Mouse (Mus musculus) liver, embryonic 15.5 days (tissue): ENCODE results near the gene 1700042G07Rik. TPM values are rescaled to one million over a fixed set of nuclear protein-coding genes. Genes with fewer than 3 reads are reported as not detected.
"Not testable (repeated sequence)": the region's sequence is repeated elsewhere in the genome, so short reads cannot be mapped to it uniquely, and the experiment has no call there.

Experiments
- ATAC-seq: fragments of 200-750 bp; cut with Nextera tagmentation; 2 replicates; pipeline ENCODE4 v1.8.0; 2017; ENCODE audit warnings: moderate number of reproducible peaks, mild to moderate bottlenecking, moderate library complexity; ENCODE audit not compliant: insufficient read depth
- H3K27ac ChIP-seq: fragments of 300-500 bp; sonication (generic); replicated peaks from 2 replicates; pipeline ENCODE4 v1.5.1; 2015; ENCODE audit warnings: mild to moderate bottlenecking, inconsistent platforms
- H3K27me3 ChIP-seq: fragments of 300-500 bp; sonication (generic); 2 replicates; pipeline ENCODE4 v1.6.1; 2015; ENCODE audit warnings: mild to moderate bottlenecking, inconsistent platforms
- H3K36me3 ChIP-seq: fragments of 300-500 bp; sonication (generic); replicated peaks from 2 replicates; pipeline ENCODE4 v1.6.1; 2015; ENCODE audit warnings: moderate library complexity, mild to moderate bottlenecking, inconsistent platforms
- H3K4me1 ChIP-seq: fragments of 300-500 bp; sonication (generic); replicated peaks from 2 replicates; pipeline ENCODE4 v1.6.1; 2015; ENCODE audit warnings: inconsistent platforms
- H3K4me2 ChIP-seq: fragments of 300-500 bp; sonication (generic); 2 replicates; pipeline ENCODE4 v1.6.1; 2015; ENCODE audit warnings: moderate library complexity, mild to moderate bottlenecking, inconsistent platforms
- H3K4me3 ChIP-seq: fragments of 300-500 bp; sonication (generic); replicated peaks from 2 replicates; pipeline ENCODE4 v1.5.1; 2015; ENCODE audit warnings: mild to moderate bottlenecking, inconsistent platforms
- H3K9ac ChIP-seq: fragments of 300-500 bp; sonication (generic); 2 replicates; pipeline ENCODE4 v1.6.1; 2015; ENCODE audit warnings: moderate library complexity, mild to moderate bottlenecking, inconsistent platforms
- H3K9me3 ChIP-seq: fragments of 300-500 bp; sonication (generic); replicated peaks from 2 replicates; pipeline ENCODE4 v1.6.1; 2016; ENCODE audit warnings: inconsistent platforms
- WGBS: fragments of 180-500 bp; shearing (Covaris S2); methylation state at CpG from one replicate; pipeline ENCODE4 v1.1.7; 2015; ENCODE audit warnings: mixed read lengths; ENCODE audit not compliant: insufficient replicate concordance; 5-methylcytosine and 5-hydroxymethylcytosine counted together
- polyA plus RNA-seq: library from polyadenylated mRNA; unstranded; fragments of >200 nt; fragmentation: Nextera tagmentation; extraction: Ambion mirVana; gene quantifications from 2 replicates; pipeline ENCODE4 v1.2.1, GENCODE M21; 2015

1700042G07Rik gene
- polyA plus RNA-seq, 1 experiment from 2014 or later, result not detected

DNA sequence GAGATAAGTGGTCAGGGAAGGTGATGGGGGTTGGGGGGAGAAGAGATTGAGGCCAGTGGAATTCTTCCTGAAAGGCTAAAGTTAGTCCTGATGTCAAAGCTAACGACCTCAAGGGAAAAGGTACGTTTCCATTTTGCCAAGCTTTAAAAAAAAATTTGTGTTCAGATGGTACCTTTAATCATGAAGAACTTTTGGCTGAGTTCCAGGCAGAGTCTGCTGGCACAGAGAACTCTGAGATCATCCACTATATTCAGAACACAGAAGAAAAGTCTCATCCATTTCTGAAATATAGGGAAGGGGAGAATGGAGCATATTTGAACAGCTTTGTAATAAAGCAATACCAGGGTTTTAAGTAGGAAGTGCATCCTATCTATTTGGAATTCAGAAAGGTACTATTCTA, 43.9 kb downstream of the 1700042G07Rik start:
- ATAC-seq, result no peak

DNA sequence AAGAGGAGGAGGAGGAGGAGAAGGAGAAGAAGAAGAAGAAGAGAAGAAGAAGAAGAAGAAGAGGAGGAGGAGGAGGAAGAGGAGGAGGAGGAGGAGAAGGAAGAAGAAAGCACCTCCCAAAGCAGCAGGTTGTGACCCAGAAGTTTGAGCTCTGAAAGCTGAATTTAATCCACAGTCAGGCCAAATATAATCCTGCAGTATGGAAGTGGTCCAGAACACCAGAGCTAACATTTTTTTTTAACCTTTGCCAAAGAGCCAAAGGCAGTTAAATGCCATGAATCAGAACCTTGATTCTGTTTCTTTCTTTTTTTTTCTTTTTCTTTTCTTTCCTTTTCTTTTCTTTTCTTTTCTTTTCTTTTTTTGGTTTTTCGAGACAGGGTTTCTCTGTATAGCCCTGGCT, 44.5 kb downstream of the 1700042G07Rik start:
- H3K4me3 ChIP-seq, ATAC-seq: not testable (repeated sequence)

More for the DNA sequence above, 43.9 kb downstream of the 1700042G07Rik start:
- H3K9ac ChIP-seq, result no peak overlapping the region
- no peaks in the 10 kb centered on the region for H3K36me3 ChIP-seq
- WGBS, result 41% methylated on average over 2 of the region's 2 CpGs
- no peaks in the 10 kb centered on the region for H3K9me3 ChIP-seq
- no peak overlapping the region for H3K4me3 ChIP-seq
- peaks cover 32% of the 10 kb centered on the region for H3K27me3 ChIP-seq
- H3K4me2 ChIP-seq, result no peak overlapping the region
- H3K27ac ChIP-seq, result no peak overlapping the region
- peaks cover 14% of the 10 kb centered on the region for H3K4me1 ChIP-seq

DNA sequence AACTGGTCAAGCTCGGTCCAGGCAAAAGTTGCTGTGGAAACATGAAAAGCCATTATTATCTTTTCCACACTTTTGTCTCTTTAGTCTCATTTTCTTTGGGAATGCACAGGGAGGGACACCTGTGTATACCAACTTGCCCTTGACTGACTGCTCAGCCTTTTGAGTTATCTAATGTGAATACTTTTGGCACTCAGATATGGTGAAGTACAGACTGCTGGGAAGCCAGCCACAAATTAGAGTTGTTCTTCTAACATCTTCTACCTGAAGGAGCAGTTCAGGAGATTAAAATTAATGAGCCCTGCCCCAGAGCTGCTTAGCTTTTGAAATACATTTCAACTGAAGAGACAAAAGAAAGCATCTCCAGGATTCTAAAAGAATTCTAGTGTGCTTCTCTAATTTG, 45.9 kb downstream of the 1700042G07Rik start:
- H3K27ac ChIP-seq, result no peak overlapping the region
- no peak for ATAC-seq
- H3K4me1 ChIP-seq, result peaks cover 22% of the 10 kb centered on the region
- H3K9ac ChIP-seq, result no peak overlapping the region
- no peaks in the 10 kb centered on the region for H3K36me3 ChIP-seq
- H3K4me3 ChIP-seq, result no peak overlapping the region
- H3K4me2 ChIP-seq, result no peak overlapping the region
- H3K27me3 ChIP-seq, result peaks cover 42% of the 10 kb centered on the region
- 69% methylated on average over 1 of the region's 1 CpGs for WGBS
- H3K9me3 ChIP-seq, result no peaks in the 10 kb centered on the region

More for the DNA sequence above, 44.5 kb downstream of the 1700042G07Rik start:
- not testable (repeated sequence) for H3K27ac ChIP-seq, H3K9me3 ChIP-seq, H3K36me3 ChIP-seq, H3K4me2 ChIP-seq, H3K9ac ChIP-seq
- H3K4me1 ChIP-seq, result peaks cover 21% of the 10 kb centered on the region
- H3K27me3 ChIP-seq, result peaks cover 38% of the 10 kb centered on the region
- WGBS, result 67% methylated on average over 1 of the region's 1 CpGs

DNA sequence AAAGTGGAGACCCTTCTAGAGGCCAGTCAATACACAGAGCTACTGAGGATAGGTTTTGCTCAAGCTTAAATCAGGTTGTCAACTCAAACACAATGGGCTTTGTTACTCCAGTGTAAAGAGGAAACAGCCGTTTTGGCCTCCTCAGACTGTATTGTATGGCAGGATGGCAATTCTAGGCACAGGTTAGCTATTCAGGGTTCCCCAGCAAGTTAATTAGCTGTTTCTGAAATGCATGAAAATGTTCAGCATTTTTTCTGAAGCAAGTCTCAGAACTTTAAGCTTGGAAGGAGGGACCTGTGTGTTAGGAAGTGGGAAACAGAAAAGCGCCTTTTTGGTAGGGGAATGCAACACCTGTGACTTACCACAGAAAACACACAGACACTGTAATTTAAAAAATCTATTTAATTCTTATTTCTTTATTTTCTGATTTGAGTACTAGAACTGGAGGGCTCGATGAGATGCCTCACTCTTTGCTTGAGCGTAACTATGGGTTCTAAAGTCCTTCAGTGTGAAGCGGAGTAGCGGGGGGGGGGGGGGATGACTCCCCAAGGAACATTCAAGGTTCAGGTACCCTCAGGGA, 47.0 kb downstream of the 1700042G07Rik start:
- Histone ChIP-seq H3K9me3 (no peaks in the 10 kb centered on the region), H3K9ac (peak overlapping the region; percentile 82), H3K27me3 (peaks cover 39% of the 10 kb centered on the region), H3K4me3 (peak overlapping the region; percentile 77), H3K4me2 (peak overlapping the region; percentile 98), H3K36me3 (no peaks in the 10 kb centered on the region), H3K4me1 (peaks cover 22% of the 10 kb centered on the region), H3K27ac (peak overlapping the region; percentile 80)
- ATAC-seq, result no peak
- WGBS, result 23% methylated on average over 6 of the region's 6 CpGs

DNA sequence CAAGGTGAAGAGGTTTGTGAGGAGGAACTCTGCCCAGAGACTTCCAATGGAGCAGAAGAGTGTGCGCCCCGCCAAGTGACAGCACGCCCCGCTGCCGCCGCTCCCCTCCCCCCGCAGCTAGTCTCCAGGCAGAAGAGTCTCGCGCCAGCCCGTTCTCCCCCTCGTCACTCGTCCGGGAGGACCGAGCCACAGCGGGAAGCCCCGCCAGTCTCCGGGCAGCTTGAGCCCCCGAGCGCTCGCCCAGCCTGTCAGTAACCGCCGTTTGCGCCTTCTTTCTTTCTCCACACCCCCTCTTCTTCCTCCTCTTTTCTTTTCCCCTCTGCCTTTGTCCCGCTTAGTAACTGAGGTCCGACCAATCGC, 47.6 kb downstream of the 1700042G07Rik start:
- Histone ChIP-seq H3K27ac (peak overlapping the region; percentile 80), H3K4me2 (peak overlapping the region; percentile 98), H3K4me3 (peak overlapping the region; percentile 77), H3K36me3 (no peaks in the 10 kb centered on the region), H3K4me1 (peaks cover 22% of the 10 kb centered on the region), H3K27me3 (peaks cover 39% of the 10 kb centered on the region), H3K9me3 (no peaks in the 10 kb centered on the region), H3K9ac (peak overlapping the region; percentile 82)
- 0% methylated on average over 26 of the region's 26 CpGs for WGBS
- ATAC-seq, result peak; percentile 58

DNA sequence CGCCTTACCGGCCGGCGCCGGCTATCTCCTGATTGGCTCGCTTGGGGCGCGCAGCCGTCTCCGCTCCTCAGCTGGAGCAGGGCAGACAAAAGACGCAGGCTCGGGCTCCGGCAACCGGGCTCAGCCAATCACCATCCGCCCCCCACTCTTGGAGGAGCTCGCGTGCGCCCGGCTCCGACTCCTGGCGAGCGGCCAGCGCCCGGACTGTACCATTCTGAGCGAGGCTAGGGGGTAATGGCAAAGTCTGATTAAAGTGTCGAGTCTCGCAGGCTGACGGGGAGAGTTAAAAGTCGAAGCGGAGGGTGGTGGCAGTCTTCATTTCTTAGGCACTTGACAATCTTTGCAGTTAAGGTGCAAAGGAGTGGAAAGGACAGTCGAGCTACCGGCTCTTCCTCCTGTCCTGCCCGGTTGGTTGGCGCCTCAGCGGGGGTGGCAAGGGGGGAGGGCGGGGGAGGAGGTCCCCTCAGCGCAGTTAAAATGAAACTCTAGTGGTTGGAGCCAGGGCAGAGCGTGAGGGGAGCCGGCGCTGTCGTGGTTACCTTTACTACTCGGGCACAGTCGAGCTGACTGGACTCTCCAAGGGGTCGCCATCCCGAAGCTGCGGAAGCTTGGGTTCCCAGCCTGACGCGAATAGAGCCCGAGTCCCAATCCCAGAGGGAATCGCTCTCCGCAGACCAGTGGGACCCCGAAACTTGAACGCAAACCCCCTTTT, 48.1 kb downstream of the 1700042G07Rik start, which contains the start of gene Pik3r3:
TSS of gene Pik3r3 (plus strand) at position 479 of the 712 bp plus-strand sequence.
- Histone ChIP-seq H3K4me1 (peaks cover 22% of the 10 kb centered on the region), H3K36me3 (no peaks in the 10 kb centered on the region), H3K27me3 (peaks cover 36% of the 10 kb centered on the region), H3K9ac (peak within 1 kb of the TSS; percentile 83), H3K4me2 (peak within 1 kb of the TSS; percentile 98), H3K9me3 (no peaks in the 10 kb centered on the region), H3K4me3 (peak within 1 kb of the TSS; percentile 77), H3K27ac (peak within 1 kb of the TSS; percentile 80)
- ATAC-seq, result peak; percentile 100
- under 1% methylated on average over 53 of the region's 53 CpGs for WGBS

DNA sequence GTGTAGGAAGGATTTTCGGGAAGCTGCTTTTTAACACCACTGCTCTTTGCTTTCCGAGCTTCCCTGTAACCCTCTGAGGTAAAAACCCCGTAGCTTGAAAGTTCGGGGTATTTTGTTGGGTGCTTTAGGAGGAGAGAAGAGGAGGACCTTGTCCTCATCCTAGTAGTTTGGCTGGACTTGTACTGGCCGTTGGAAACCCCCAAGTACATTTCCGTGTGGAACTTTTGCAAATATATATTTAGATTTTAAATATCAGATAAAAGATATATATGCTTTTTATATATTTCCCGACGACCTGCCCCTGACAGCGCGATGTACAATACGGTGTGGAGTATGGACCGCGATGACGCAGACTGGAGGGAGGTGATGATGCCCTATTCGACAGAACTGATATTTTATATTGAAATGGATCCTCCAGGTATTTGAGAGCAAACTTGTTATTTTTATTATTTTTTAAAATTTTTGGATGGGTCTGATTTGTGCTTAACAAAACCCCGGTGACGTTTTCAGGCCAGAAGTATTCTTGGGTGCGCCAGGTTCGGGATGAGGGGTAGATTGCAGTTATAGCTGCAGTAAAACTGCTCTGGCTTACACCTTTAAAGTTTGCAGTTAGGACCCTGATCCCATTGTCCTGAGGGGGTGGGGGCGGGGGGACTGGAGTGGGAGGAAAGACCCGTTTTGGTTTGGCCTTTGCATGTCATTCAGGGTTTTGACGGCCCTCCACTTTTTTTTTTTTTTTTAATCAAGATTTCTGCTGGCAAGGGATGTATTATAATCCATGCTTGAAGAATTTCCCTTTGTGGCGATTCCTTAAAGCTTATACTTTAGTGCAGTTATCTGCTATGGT, 49.0 kb downstream of the 1700042G07Rik start:
- Histone ChIP-seq H3K4me3 (peak overlapping the region; percentile 77), H3K4me2 (peak overlapping the region; percentile 98), H3K36me3 (no peaks in the 10 kb centered on the region), H3K27me3 (peaks cover 30% of the 10 kb centered on the region), H3K9ac (peak overlapping the region; percentile 83), H3K9me3 (no peaks in the 10 kb centered on the region), H3K4me1 (peaks cover 22% of the 10 kb centered on the region), H3K27ac (peak overlapping the region; percentile 52)
- under 1% methylated on average over 23 of the region's 23 CpGs for WGBS
- no peak for ATAC-seq

DNA sequence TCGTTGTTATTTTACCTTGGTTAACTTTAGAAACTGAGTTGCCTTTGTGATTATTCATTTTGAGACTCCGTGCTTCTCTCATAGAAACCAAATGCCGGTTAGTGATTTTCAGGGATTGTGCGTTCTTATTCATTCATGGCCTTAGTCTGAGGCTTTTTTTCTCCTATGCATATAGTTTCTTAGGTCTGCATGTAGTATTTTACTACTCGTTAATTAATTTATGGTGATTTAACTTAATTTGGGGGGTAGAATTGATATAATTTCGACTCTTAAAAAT, 49.6 kb downstream of the 1700042G07Rik start:
- Histone ChIP-seq H3K27me3 (peaks cover 30% of the 10 kb centered on the region), H3K4me3 (peak overlapping the region; percentile 77), H3K27ac (no peak overlapping the region), H3K4me2 (peak overlapping the region; percentile 98), H3K4me1 (peaks cover 22% of the 10 kb centered on the region), H3K9ac (no peak overlapping the region), H3K36me3 (no peaks in the 10 kb centered on the region), H3K9me3 (no peaks in the 10 kb centered on the region)
- ATAC-seq, result no peak
- WGBS, result 21% methylated on average over 6 of the region's 6 CpGs

Other genes with a start within 250 kb of the 1700042G07Rik start
- not detected in 2 replicates for gene Dmbx1, start 233.4 kb upstream of the 1700042G07Rik start, polyA plus RNA-seq
- gene Faah, start 155.4 kb upstream of the 1700042G07Rik start, polyA plus RNA-seq, result 10.0 and 12.7 TPM in 2 replicates
- gene Nsun4, start 119.5 kb upstream of the 1700042G07Rik start, polyA plus RNA-seq, result 9.0 and 9.8 TPM in 2 replicates
- gene Uqcrh, start 98.3 kb upstream of the 1700042G07Rik start, polyA plus RNA-seq, result 303 and 305 TPM in 2 replicates
- gene Lrrc41, start 98.1 kb upstream of the 1700042G07Rik start, polyA plus RNA-seq, result 25.5 and 27.6 TPM in 2 replicates
- gene Rad54l, start 49.7 kb upstream of the 1700042G07Rik start, polyA plus RNA-seq, result 26.0 and 26.8 TPM in 2 replicates
- 11.5 and 12.4 TPM in 2 replicates for gene Pomgnt1, start 49.5 kb upstream of the 1700042G07Rik start, polyA plus RNA-seq
- 0.16 and 0.32 TPM in 2 replicates for gene Lurap1, start 22.0 kb upstream of the 1700042G07Rik start, polyA plus RNA-seq
- 0.07 TPM in 1 of 2 replicates, not detected in the other for gene Tspan1, start 5.8 kb upstream of the 1700042G07Rik start, polyA plus RNA-seq
- not detected in 2 replicates for gene Gm49337, start within 50 bp of the 1700042G07Rik start, polyA plus RNA-seq
- gene Pik3r3, start 48.2 kb downstream of the 1700042G07Rik start, polyA plus RNA-seq, result 0.51 and 0.63 TPM in 2 replicates